Mouse (Mus musculus): ENCODE results near the gene Odam. TPM values are rescaled to one million over a fixed set of nuclear protein-coding genes. Genes with fewer than 3 reads are reported as not detected.

Gene Odam
- polyA plus RNA-seq (2012; fragmentation: generic; extraction: Trizol), result not detected

DNA sequence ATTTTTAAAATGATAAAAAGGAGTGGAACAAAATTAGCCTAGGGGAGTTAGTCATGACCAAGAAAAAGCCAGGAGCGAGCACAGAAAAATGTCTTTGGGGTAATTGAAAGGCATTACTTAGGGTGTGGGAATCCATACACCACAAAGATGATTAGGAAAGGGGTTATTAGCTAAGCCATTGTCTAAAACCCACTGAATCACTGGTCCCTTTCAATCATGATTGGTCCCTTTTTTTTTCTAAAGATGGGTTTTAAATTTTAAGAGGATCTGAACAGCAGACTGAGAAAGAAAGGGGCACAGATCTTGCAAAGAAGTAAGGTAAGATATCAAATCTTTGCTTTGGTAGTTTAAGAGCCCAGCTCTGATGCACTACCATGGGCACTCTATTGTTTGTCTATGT is at the start of gene Odam:
Odam (plus strand) TSS at position 301 of the 400 bp plus-strand sequence.

DNA sequence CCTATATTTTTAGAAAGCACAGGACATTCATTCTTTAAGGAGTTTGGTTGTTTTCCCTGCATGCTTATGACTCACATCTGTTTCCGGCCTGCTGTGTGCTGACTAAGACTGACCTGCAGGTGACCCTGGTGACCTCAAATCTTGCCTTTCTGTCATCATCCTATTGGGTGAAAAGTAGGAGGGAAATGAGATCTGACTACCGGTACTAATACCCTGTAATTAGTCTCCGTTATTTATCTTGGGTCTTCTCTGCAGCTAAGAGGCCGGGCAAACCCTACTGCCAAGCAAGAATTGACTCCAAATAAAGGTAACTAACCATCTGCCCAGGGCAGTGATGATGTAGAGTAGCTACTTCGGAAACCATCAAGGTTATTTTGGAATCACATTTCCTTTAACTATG is 40.5 kb downstream of the Odam start, which contains the start of gene Csn3:
Csn3 (plus strand) TSS at position 208 of the 400 bp plus-strand sequence.

Other genes with a start within 250 kb of the Odam start
- not detected for gene Csn1s1, start 218.8 kb upstream of the Odam start, polyA plus RNA-seq (2012; fragmentation: generic; extraction: Trizol)
- not detected for gene Csn2, start 185.4 kb upstream of the Odam start, polyA plus RNA-seq (2012; fragmentation: generic; extraction: Trizol)
- gene Csn1s2a, start 110.5 kb upstream of the Odam start, polyA plus RNA-seq (2012; fragmentation: generic; extraction: Trizol), result not detected
- not detected for gene Csn1s2b, start 76.9 kb upstream of the Odam start, polyA plus RNA-seq (2012; fragmentation: generic; extraction: Trizol)
- not detected for gene Prr27, start 59.3 kb upstream of the Odam start, polyA plus RNA-seq (2012; fragmentation: generic; extraction: Trizol)
- gene Csn3, start 40.5 kb downstream of the Odam start, polyA plus RNA-seq (2012; fragmentation: generic; extraction: Trizol), result under 1 TPM in 1 of 2 experiments, not detected in 1; 0.08 TPM
- not detected for gene 2310003L06Rik, start 84.4 kb downstream of the Odam start, polyA plus RNA-seq (2012; fragmentation: generic; extraction: Trizol)
- gene Gm28434, start 84.5 kb downstream of the Odam start, polyA plus RNA-seq (2012; fragmentation: generic; extraction: Trizol), result not detected
- not detected for gene Cabs1, start 94.4 kb downstream of the Odam start, polyA plus RNA-seq (2012; fragmentation: generic; extraction: Trizol)
- gene Smr3a, start 117.5 kb downstream of the Odam start, polyA plus RNA-seq (2012; fragmentation: generic; extraction: Trizol), result not detected
- not detected for gene Smr2, start 201.5 kb downstream of the Odam start, polyA plus RNA-seq (2012; fragmentation: generic; extraction: Trizol)
- gene Gm11116, start 226.5 kb downstream of the Odam start, polyA plus RNA-seq (2012; fragmentation: generic; extraction: Trizol), result not detected